Mouse (Mus musculus) midbrain, embryonic 16.5 days (tissue): ENCODE results near the gene Msh5. TPM values are rescaled to one million over a fixed set of nuclear protein-coding genes. Genes with fewer than 3 reads are reported as not detected.
"Not testable (repeated sequence)": the region's sequence is repeated elsewhere in the genome, so short reads cannot be mapped to it uniquely, and the experiment has no call there.

Experiments used
- ATAC-seq: fragments of 200-750 bp; cut with Nextera tagmentation; 2 replicates; pipeline ENCODE4 v1.8.0; 2017; ENCODE audit warnings: moderate TSS enrichment
- H3K27ac ChIP-seq: fragments of 300-500 bp; sonication (generic); 2 replicates; pipeline ENCODE4 v1.5.1; 2014; ENCODE audit warnings: mild to moderate bottlenecking, low read length, mixed read lengths
- H3K27me3 ChIP-seq: fragments of 300-500 bp; sonication (generic); 2 replicates; pipeline ENCODE4 v1.6.1; 2014; ENCODE audit warnings: low read depth, low read length, mixed read lengths; ENCODE audit not compliant: control insufficient read depth, insufficient read depth
- H3K36me3 ChIP-seq: fragments of 300-500 bp; sonication (generic); 2 replicates; pipeline ENCODE4 v1.6.1; 2014; ENCODE audit warnings: mild to moderate bottlenecking, low read length, moderate library complexity, mixed read lengths; ENCODE audit not compliant: control insufficient read depth, insufficient read depth
- H3K4me1 ChIP-seq: fragments of 300-500 bp; sonication (generic); 2 replicates; pipeline ENCODE4 v1.6.1; 2014; ENCODE audit warnings: mild to moderate bottlenecking, low read length, mixed read lengths; ENCODE audit not compliant: control insufficient read depth, insufficient read depth
- H3K4me2 ChIP-seq: fragments of 300-500 bp; sonication (generic); 2 replicates; pipeline ENCODE4 v1.6.1; 2014; ENCODE audit warnings: mild to moderate bottlenecking, low read length, mixed read lengths
- H3K4me3 ChIP-seq: fragments of 300-500 bp; sonication (generic); 2 replicates; pipeline ENCODE4 v1.5.1; 2014; ENCODE audit warnings: low read depth, mild to moderate bottlenecking, low read length, moderate library complexity, mixed read lengths
- H3K9ac ChIP-seq: fragments of 300-500 bp; sonication (generic); 2 replicates; pipeline ENCODE4 v1.6.1; 2014; ENCODE audit warnings: low read depth, low read length, mixed read lengths
- H3K9me3 ChIP-seq: fragments of 300-500 bp; sonication (generic); replicated peaks from 2 replicates; pipeline ENCODE4 v1.6.1; 2014; ENCODE audit warnings: mild to moderate bottlenecking, low read length, mixed read lengths; ENCODE audit not compliant: control insufficient read depth, poor library complexity, severe bottlenecking
- WGBS: fragments of 180-500 bp; shearing (Covaris S2); extraction: QIAGEN DNeasy Blood & Tissue Kit; methylation state at CpG from one replicate; pipeline ENCODE4 v1.1.7; 2014; 5-methylcytosine and 5-hydroxymethylcytosine counted together
- polyA plus RNA-seq: library from polyadenylated mRNA; unstranded; fragments of >200 nt; fragmentation: Nextera tagmentation; extraction: Ambion mirVana; gene quantifications from 2 replicates; pipeline ENCODE4 v1.2.1, GENCODE M21; 2015

Msh5 gene
- polyA plus RNA-seq, 1 experiment from 2014 or later: 1.9 TPM

- H3K27ac ChIP-seq: no peak overlapping the region
- H3K9me3 ChIP-seq: no peaks in the 10 kb centered on the region
- H3K9ac ChIP-seq: no peak overlapping the region
- no peak for ATAC-seq
- H3K36me3 ChIP-seq: no peaks in the 10 kb centered on the region
- H3K4me1 ChIP-seq: peaks cover 5% of the 10 kb centered on the region
- 85% methylated on average over 5 of the region's 5 CpGs for WGBS
- no peak overlapping the region for H3K4me3 ChIP-seq
- H3K27me3 ChIP-seq: no peaks in the 10 kb centered on the region
- no peak overlapping the region for H3K4me2 ChIP-seq
These were observed 49.4 kb downstream of the Msh5 start for GRCm38 (mm10) chr17:34997142-34997483.

GRCm38 (mm10) chr17:34996411-34997141, 50.0 kb downstream of the Msh5 start:
- WGBS: 88% methylated on average over 12 of the region's 14 CpGs
- no peak for ATAC-seq
- no peak overlapping the region for H3K4me2 ChIP-seq

GRCm38 (mm10) chr17:34995927-34996326, 50.6 kb downstream of the Msh5 start:
- H3K4me1 ChIP-seq, H3K4me3 ChIP-seq, H3K27ac ChIP-seq, H3K9ac ChIP-seq, H3K27me3 ChIP-seq, H3K9me3 ChIP-seq, ATAC-seq, H3K4me2 ChIP-seq, H3K36me3 ChIP-seq: not testable (repeated sequence)
- WGBS: 97% methylated on average over 4 of the region's 4 CpGs

More at GRCm38 (mm10) chr17:34996411-34997141, 50.0 kb downstream of the Msh5 start:
- Histone ChIP-seq H3K9ac (no peak overlapping the region), H3K4me1 (peaks cover 4% of the 10 kb centered on the region), H3K36me3 (no peaks in the 10 kb centered on the region), H3K4me3 (no peak overlapping the region), H3K9me3 (no peaks in the 10 kb centered on the region), H3K27me3 (no peaks in the 10 kb centered on the region), H3K27ac (no peak overlapping the region)

GRCm38 (mm10) chr17:34995192-34995591, 51.4 kb downstream of the Msh5 start:
- H3K4me2 ChIP-seq, H3K27ac ChIP-seq, H3K27me3 ChIP-seq, ATAC-seq, H3K4me1 ChIP-seq, H3K9ac ChIP-seq, H3K4me3 ChIP-seq, H3K36me3 ChIP-seq, H3K9me3 ChIP-seq: not testable (repeated sequence)
- WGBS: 95% methylated on average over 4 of the region's 4 CpGs

- no peak for ATAC-seq
- Histone ChIP-seq H3K27me3 (no peaks in the 10 kb centered on the region), H3K27ac (no peak overlapping the region), H3K9me3 (no peaks in the 10 kb centered on the region), H3K36me3 (no peaks in the 10 kb centered on the region), H3K9ac (no peak overlapping the region), H3K4me3 (no peak overlapping the region), H3K4me1 (no peaks in the 10 kb centered on the region), H3K4me2 (no peak overlapping the region)
These were observed 51.8 kb downstream of the Msh5 start for GRCm38 (mm10) chr17:34994751-34995150.

GRCm38 (mm10) chr17:34984218-34984617, 62.3 kb downstream of the Msh5 start:
- Histone ChIP-seq H3K4me3 (no peak overlapping the region), H3K4me1 (peaks cover 20% of the 10 kb centered on the region), H3K9me3 (no peaks in the 10 kb centered on the region), H3K9ac (no peak overlapping the region), H3K4me2 (no peak overlapping the region), H3K27ac (no peak overlapping the region), H3K27me3 (no peaks in the 10 kb centered on the region), H3K36me3 (peaks cover 7% of the 10 kb centered on the region)
- WGBS: 64% methylated on average over 2 of the region's 2 CpGs
- no peak for ATAC-seq

- ATAC-seq: peak; percentile 23; the same call in 1 of the 2 replicates
- no peaks in the 10 kb centered on the region for H3K9me3 ChIP-seq
- H3K4me1 ChIP-seq: peaks cover 20% of the 10 kb centered on the region
- peaks cover 7% of the 10 kb centered on the region for H3K36me3 ChIP-seq
- H3K4me2 ChIP-seq: peak overlapping the region; percentile 92
- H3K27ac ChIP-seq: peak overlapping the region; percentile 96
- peak overlapping the region; percentile 70 for H3K4me3 ChIP-seq
- no peaks in the 10 kb centered on the region for H3K27me3 ChIP-seq
- WGBS: 0% methylated on average over 15 of the region's 15 CpGs
- H3K9ac ChIP-seq: peak overlapping the region; percentile 91
These were observed 64.2 kb downstream of the Msh5 start for GRCm38 (mm10) chr17:34982328-34982727.

GRCm38 (mm10) chr17:34981690-34982180, 64.8 kb downstream of the Msh5 start, which contains the start of gene Lsm2:
Gene Lsm2, plus strand, starts transcription at chr17:34981862.
- under 1% methylated on average over 57 of the region's 58 CpGs for WGBS
- Histone ChIP-seq H3K4me2 (peak within 1 kb of the TSS; percentile 92), H3K9me3 (no peaks in the 10 kb centered on the region), H3K27me3 (no peaks in the 10 kb centered on the region), H3K4me1 (peaks cover 20% of the 10 kb centered on the region), H3K36me3 (peaks cover 7% of the 10 kb centered on the region), H3K27ac (peak within 1 kb of the TSS; percentile 96), H3K9ac (peak within 1 kb of the TSS; percentile 91), H3K4me3 (peak within 1 kb of the TSS; percentile 70)
- ATAC-seq: peak; percentile 96

- Histone ChIP-seq H3K4me2 (peak overlapping the region; percentile 92), H3K9ac (peak overlapping the region; percentile 91), H3K27me3 (no peaks in the 10 kb centered on the region), H3K27ac (peak overlapping the region; percentile 96), H3K4me3 (peak overlapping the region; percentile 70), H3K9me3 (no peaks in the 10 kb centered on the region), H3K36me3 (peaks cover 4% of the 10 kb centered on the region), H3K4me1 (peaks cover 20% of the 10 kb centered on the region)
- WGBS: 14% methylated on average over 2 of the region's 2 CpGs
- no peak for ATAC-seq
These were observed 65.9 kb downstream of the Msh5 start for GRCm38 (mm10) chr17:34980655-34981054.
